Mouse (Mus musculus) liver, embryonic 14 days (tissue): ENCODE results near the gene Chst15. TPM values are rescaled to one million over a fixed set of nuclear protein-coding genes. Genes with fewer than 3 reads are reported as not detected.

Source experiments
- polyA plus RNA-seq: library from polyadenylated mRNA; depleted of rRNA; stranded (reverse); fragments of >200 nt; gene quantifications from 2 replicates; pipeline ENCODE4 v1.2.3, GENCODE M21; 2012; rRNA removed

Gene Chst15
- polyA plus RNA-seq: 1.8 and 2.4 TPM in 2 replicates

GRCm38 (mm10) chr7:132317036-132317541, at the start of gene Chst15:
TSS of gene Chst15 (minus strand) at chr7:132317228.

Other genes with a start within 250 kb of the Chst15 start
- gene Cpxm2, start 162.5 kb downstream of the Chst15 start, polyA plus RNA-seq: 0.03 and 0.12 TPM in 2 replicates